Mouse (Mus musculus) bone marrow macrophage, adult 2 months (primary cell): ENCODE data around the gene Ybx2.

Experiments used
- CTCF ChIP-seq: IDR thresholded peaks from 2 replicates; pipeline ENCODE4 v1.5.1; 2012; ENCODE audit warnings: low read depth, mild to moderate bottlenecking, low read length, moderate library complexity
- POLR2A ChIP-seq: IDR thresholded peaks from 2 replicates; pipeline ENCODE4 v1.6.1; 2012; ENCODE audit warnings: mild to moderate bottlenecking, low read depth, low read length, borderline replicate concordance

DNA sequence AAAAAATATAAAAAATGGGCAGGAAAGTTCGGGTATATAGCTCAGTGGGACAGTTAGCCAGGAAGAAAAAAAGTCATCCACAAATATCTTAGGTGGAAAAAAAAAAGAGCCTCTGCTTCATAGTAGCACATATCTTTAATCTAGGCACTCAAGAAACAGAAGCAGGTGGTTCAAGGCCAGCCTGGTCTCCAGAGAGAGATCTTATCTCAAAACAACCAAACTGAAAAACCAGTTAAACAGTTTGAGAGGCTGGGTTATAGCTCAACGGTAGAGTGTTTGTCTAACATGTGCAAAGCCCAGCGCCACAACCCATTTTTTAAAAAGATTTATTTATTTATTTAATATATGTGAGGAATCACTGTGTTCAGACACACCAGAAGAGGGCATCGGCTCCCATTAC is 2.5 kb upstream of the Ybx2 start:
- TF ChIP-seq CTCF, result no peak
- TF ChIP-seq POLR2A, result no peak
